Mouse (Mus musculus) C2C12 (cell line): ENCODE results near the gene Slc38a9.

Experiments used
- CEBPB ChIP-seq: IDR thresholded peaks from one replicate; pipeline ENCODE4 v1.6.1; 2011; ENCODE audit warnings: low read depth, mild to moderate bottlenecking, control low read depth, moderate library complexity
- CTCF ChIP-seq: IDR thresholded peaks from one replicate; pipeline ENCODE4 v1.5.1; 2011; ENCODE audit not compliant: control insufficient read depth, insufficient read depth, insufficient read length
- FOSL1 ChIP-seq: IDR thresholded peaks from one replicate; pipeline ENCODE4 v1.8.0; 2011; ENCODE audit warnings: mild to moderate bottlenecking, low read length; ENCODE audit not compliant: poor library complexity, insufficient read depth, severe bottlenecking
- MAX ChIP-seq: IDR thresholded peaks from one replicate; pipeline ENCODE4 v1.6.1; 2011; ENCODE audit warnings: mild to moderate bottlenecking, control low read depth
- MYOD1 ChIP-seq: IDR thresholded peaks from one replicate; pipeline ENCODE4 v1.6.1; 2011; ENCODE audit warnings: low read depth; ENCODE audit not compliant: control insufficient read depth, insufficient read length
- MYOG ChIP-seq: IDR thresholded peaks from one replicate; pipeline ENCODE4 v1.6.1; 2011; ENCODE audit not compliant: control insufficient read depth, insufficient read length; ENCODE audit errors: extremely low read depth
- USF1 ChIP-seq: IDR thresholded peaks from one replicate; pipeline ENCODE4 v1.6.1; 2011; ENCODE audit warnings: low read depth, mild to moderate bottlenecking, control low read depth, moderate library complexity

DNA sequence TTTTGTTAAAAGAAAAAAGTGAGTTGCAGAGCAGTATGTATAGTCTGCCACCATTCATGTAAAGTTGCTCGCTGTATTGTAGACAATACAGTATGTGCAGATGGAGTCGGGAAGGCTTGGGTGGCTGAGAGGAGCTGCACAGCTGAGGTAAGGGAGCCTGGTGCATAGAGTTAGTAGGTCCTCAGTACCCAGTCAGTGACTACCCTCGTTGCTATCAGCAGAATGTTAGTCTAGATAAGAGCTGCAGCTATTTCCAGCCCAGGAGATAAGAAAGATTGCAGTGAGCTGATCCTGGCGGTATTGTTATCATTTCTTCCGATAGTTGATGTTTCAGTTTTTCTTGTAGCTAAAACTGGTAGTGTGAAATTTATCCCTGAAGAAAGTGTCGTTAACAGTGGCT lies 12.2 kb downstream of the Slc38a9 start:
- TF ChIP-seq CTCF (no peak), FOSL1 (no peak), MAX (no peak), USF1 (no peak), MYOG (no peak), MYOD1 (no peak), CEBPB (no peak)
